Mouse (Mus musculus): ENCODE data around the gene Espn. TPM values are rescaled to one million over a fixed set of nuclear protein-coding genes. Genes with fewer than 3 reads are reported as not detected.

Espn gene
- total and polyA plus RNA-seq, 3 experiments = 1.7 to 8.3 (median 2.3) TPM

GRCm38 (mm10) chr4:152070494-152071396 lies 81.4 kb downstream of the Espn start:
- DNase-seq = no peak

Other genes starting within 250 kb of the Espn start
- gene Dnajc11, start 218.7 kb downstream of the Espn start, total RNA-seq (2021) = 100 to 1,000 TPM in 1 of 2 experiments, 10 to 100 TPM in 1; 97.7 to 103 TPM
- 84.5 and 107 TPM in 2 replicates for gene Dnajc11, start 218.7 kb downstream of the Espn start, polyA plus RNA-seq (2012; rRNA removed)
- 10 to 100 TPM; 13.8 to 24.1 TPM for gene Thap3, start 163.4 kb downstream of the Espn start, total RNA-seq (2021)
- gene Thap3, start 163.4 kb downstream of the Espn start, polyA plus RNA-seq (2012; rRNA removed) = 64.6 and 88.7 TPM in 2 replicates
- gene Phf13, start 156.1 kb downstream of the Espn start, total RNA-seq (2021) = 10 to 100 TPM; 12.1 to 14.2 TPM
- 22.8 and 24.3 TPM in 2 replicates for gene Phf13, start 156.1 kb downstream of the Espn start, polyA plus RNA-seq (2012; rRNA removed)
- gene Klhl21, start 143.6 kb downstream of the Espn start, total RNA-seq (2021) = 10 to 100 TPM; 17.8 to 23.7 TPM
- 70.8 and 71.2 TPM in 2 replicates for gene Klhl21, start 143.6 kb downstream of the Espn start, polyA plus RNA-seq (2012; rRNA removed)
- gene Zbtb48, start 124.7 kb downstream of the Espn start, total RNA-seq (2021) = 10 to 100 TPM in 1 of 2 experiments, 1 to 10 TPM in 1; 7.9 to 10.2 TPM
- 9.1 and 10.5 TPM in 2 replicates for gene Zbtb48, start 124.7 kb downstream of the Espn start, polyA plus RNA-seq (2012; rRNA removed)
- 1 to 10 TPM in 1 of 2 experiments, not detected in 1; 1.4 TPM for gene Tas1r1, start 113.8 kb downstream of the Espn start, total RNA-seq (2021)
- 0.09 TPM in 1 of 2 replicates, not detected in the other for gene Tas1r1, start 113.8 kb downstream of the Espn start, polyA plus RNA-seq (2012; rRNA removed)
- 10 to 100 TPM; 16.8 to 30.6 TPM for gene Nol9, start 113.0 kb downstream of the Espn start, total RNA-seq (2021)
- 21.3 and 27.4 TPM in 2 replicates for gene Nol9, start 113.0 kb downstream of the Espn start, polyA plus RNA-seq (2012; rRNA removed)
- gene Plekhg5, start 79.9 kb downstream of the Espn start, total RNA-seq (2021) = 10 to 100 TPM in 1 of 2 experiments, 1 to 10 TPM in 1; 7.4 to 15.5 TPM
- gene Plekhg5, start 79.9 kb downstream of the Espn start, polyA plus RNA-seq (2012; rRNA removed) = 21.9 and 30.7 TPM in 2 replicates
- 1 to 10 TPM in 1 of 2 experiments, under 1 TPM in 1; 0.79 to 1.3 TPM for gene Tnfrsf25, start 36.4 kb downstream of the Espn start, total RNA-seq (2021)
- 2.5 TPM in 2 replicates for gene Tnfrsf25, start 36.4 kb downstream of the Espn start, polyA plus RNA-seq (2012; rRNA removed)
- gene Hes2, start 6.5 kb upstream of the Espn start, total RNA-seq (2021) = not detected
- 0.57 TPM in 1 of 2 replicates, not detected in the other for gene Hes2, start 6.5 kb upstream of the Espn start, polyA plus RNA-seq (2012; rRNA removed)
- 10 to 100 TPM; 43.4 to 65.0 TPM for gene Acot7, start 25.8 kb upstream of the Espn start, total RNA-seq (2021)
- 22.1 and 25.5 TPM in 2 replicates for gene Acot7, start 25.8 kb upstream of the Espn start, polyA plus RNA-seq (2012; rRNA removed)
- gene Gpr153, start 121.9 kb upstream of the Espn start, total RNA-seq (2021) = 1 to 10 TPM; 3.5 to 8.3 TPM
- gene Gpr153, start 121.9 kb upstream of the Espn start, polyA plus RNA-seq (2012; rRNA removed) = 16.6 and 22.4 TPM in 2 replicates
- gene Hes3, start 139.3 kb upstream of the Espn start, total RNA-seq (2021) = not detected
- 0.30 TPM in 1 of 2 replicates, not detected in the other for gene Hes3, start 139.3 kb upstream of the Espn start, polyA plus RNA-seq (2012; rRNA removed)
- gene Icmt, start 144.9 kb upstream of the Espn start, total RNA-seq (2021) = 10 to 100 TPM; 34.6 to 49.1 TPM
- gene Icmt, start 144.9 kb upstream of the Espn start, polyA plus RNA-seq (2012; rRNA removed) = 39.5 and 48.3 TPM in 2 replicates
- gene Rnf207, start 166.6 kb upstream of the Espn start, total RNA-seq (2021) = 1 to 10 TPM in 1 of 2 experiments, under 1 TPM in 1; 0.84 to 1.1 TPM
- 0.26 and 0.67 TPM in 2 replicates for gene Rnf207, start 166.6 kb upstream of the Espn start, polyA plus RNA-seq (2012; rRNA removed)
- 100 to 1,000 TPM; 401 to 498 TPM for gene Rpl22, start 173.4 kb upstream of the Espn start, total RNA-seq (2021)
- gene Rpl22, start 173.4 kb upstream of the Espn start, polyA plus RNA-seq (2012; rRNA removed) = 12.3 and 12.5 TPM in 2 replicates
- 1 to 10 TPM; 5.0 to 7.9 TPM for gene Chd5, start 186.3 kb upstream of the Espn start, total RNA-seq (2021)
- 3.0 and 3.5 TPM in 2 replicates for gene Chd5, start 186.3 kb upstream of the Espn start, polyA plus RNA-seq (2012; rRNA removed)